Mouse (Mus musculus) spleen, adult 2 months (tissue): ENCODE results near the gene Rab6b. TPM values are rescaled to one million over a fixed set of nuclear protein-coding genes. Genes with fewer than 3 reads are reported as not detected.
A peak's percentile ranks its signal among the peaks of the same experiment; 100 is the strongest.

Experiments used
- DNase-seq, 2 experiments: peaks; one replicate each; pipeline versions ENCODE4 v3.0.0 to v3.0.0-alpha.2; 2012 to 2021; ENCODE audit warnings: low spot score in 2 of 2, low read depth in 1 of 2
- H3K27ac ChIP-seq: fragments of 200-500 bp; 2 replicates; pipeline ENCODE4 v1.5.1; 2012; ENCODE audit warnings: low read length, inconsistent platforms; ENCODE audit not compliant: insufficient read depth
- H3K27me3 ChIP-seq: fragments of 200-500 bp; 2 replicates; pipeline ENCODE4 v1.6.1; 2012; ENCODE audit warnings: mild to moderate bottlenecking, moderate library complexity, low read length, inconsistent platforms; ENCODE audit not compliant: control insufficient read depth, insufficient read depth
- H3K36me3 ChIP-seq: fragments of 200-500 bp; 2 replicates; pipeline ENCODE4 v1.6.1; 2012; ENCODE audit warnings: mild to moderate bottlenecking, low read length, inconsistent platforms; ENCODE audit not compliant: control insufficient read depth, insufficient read depth
- H3K4me1 ChIP-seq: fragments of 200-500 bp; 2 replicates; pipeline ENCODE4 v1.6.1; 2011; ENCODE audit warnings: inconsistent platforms; ENCODE audit not compliant: control insufficient read depth, insufficient read depth, insufficient read length
- H3K4me3 ChIP-seq: fragments of 200-500 bp; 2 replicates; pipeline ENCODE4 v1.5.1; 2011; ENCODE audit warnings: mild to moderate bottlenecking, inconsistent platforms; ENCODE audit not compliant: insufficient read depth, insufficient read length; ENCODE audit errors: extremely low read depth
- CTCF ChIP-seq: fragments of 200-500 bp; IDR thresholded peaks from 2 replicates; pipeline ENCODE4 v1.5.1; 2011; ENCODE audit warnings: mild to moderate bottlenecking, inconsistent platforms; ENCODE audit not compliant: insufficient read depth, insufficient read length, insufficient replicate concordance; ENCODE audit errors: extremely low read depth
- POLR2A ChIP-seq: fragments of 200-500 bp; IDR thresholded peaks from 2 replicates; pipeline ENCODE4 v1.6.1; 2011; ENCODE audit warnings: low read depth, low read length, inconsistent platforms
- WGBS: fragments of 180-500 bp; shearing (Covaris S2); methylation state at CpG from one replicate; pipeline ENCODE4 v1.1.7; 2018; 5-methylcytosine and 5-hydroxymethylcytosine counted together
- polyA plus RNA-seq: library from polyadenylated mRNA; depleted of rRNA; stranded (reverse); fragments of >200 nt; gene quantifications from 2 replicates; pipeline ENCODE4 v1.2.3, GENCODE M21; 2012

Rab6b gene
- polyA plus RNA-seq, 1 experiment, result 1.4 TPM

DNA sequence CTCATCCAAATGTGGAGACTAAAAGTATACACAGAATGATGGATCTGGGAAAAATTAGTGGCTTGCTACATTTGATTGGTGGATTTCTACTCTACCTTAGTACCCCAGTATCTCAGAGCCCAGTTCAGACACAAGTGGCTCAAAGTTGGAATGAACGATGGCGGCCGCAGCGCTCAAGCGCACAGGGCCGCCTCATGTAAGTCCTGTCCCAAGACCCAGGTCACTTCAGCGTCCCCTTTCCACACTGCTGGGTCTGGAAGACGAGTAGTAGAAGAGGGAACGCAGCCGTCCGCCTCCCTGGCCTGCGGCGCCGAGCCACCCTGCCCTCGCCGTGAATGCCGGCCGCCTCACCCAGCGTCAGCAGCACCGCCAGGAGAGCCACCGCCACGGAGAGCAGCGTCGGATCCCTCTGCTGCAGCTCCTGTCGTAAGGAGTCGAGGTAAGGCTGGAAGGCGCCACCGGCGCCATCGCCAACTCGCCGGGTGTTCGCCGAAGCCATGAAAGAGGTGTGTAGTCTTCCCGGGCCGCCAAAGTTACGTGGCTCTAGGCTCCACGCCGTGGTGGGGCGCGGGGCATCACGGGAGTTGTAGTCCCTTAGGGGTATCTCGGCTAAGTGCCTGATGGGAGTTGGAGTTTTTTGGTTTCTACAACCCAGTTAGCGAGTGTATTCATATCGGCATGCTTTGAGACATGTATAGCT is 90.1 kb downstream of the Rab6b start, which contains the start of gene Srprb:
Srprb (minus strand) TSS at position 577 of the 700 bp plus-strand sequence.
- Histone ChIP-seq H3K4me3 (peak within 1 kb of the TSS; percentile 99), H3K27ac (peak within 1 kb of the TSS; percentile 68), H3K36me3 (peaks cover 9% of the 10 kb centered on the region), H3K4me1 (no peaks in the 10 kb centered on the region), H3K27me3 (no peaks in the 10 kb centered on the region)
- WGBS, result under 1% methylated on average over 45 of the region's 45 CpGs
- no peak for TF ChIP-seq CTCF
- no peak for TF ChIP-seq POLR2A
- peak; percentile 75 to 96 for DNase-seq

DNA sequence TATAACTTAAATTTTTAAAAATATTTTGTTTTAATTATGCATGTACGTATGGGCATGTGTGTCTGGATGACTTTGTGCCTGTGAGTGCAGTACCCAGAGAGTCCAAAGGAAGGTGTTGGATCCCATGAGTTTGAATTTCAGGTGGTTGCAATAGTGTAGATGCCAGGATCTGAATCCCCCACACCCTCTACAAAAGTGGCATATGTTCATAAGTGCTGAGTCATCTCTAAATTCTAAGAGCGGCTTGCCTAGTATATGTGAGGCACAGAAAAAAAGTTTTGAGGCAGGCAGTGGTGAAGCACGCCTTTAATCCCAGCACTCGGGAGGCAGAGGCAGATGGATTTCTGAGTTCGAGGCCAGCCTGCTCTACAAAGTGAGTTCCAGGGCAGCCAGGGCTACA is 94.2 kb downstream of the Rab6b start:
- no peak overlapping the region for H3K27ac ChIP-seq
- 87% methylated on average over 5 of the region's 5 CpGs for WGBS
- H3K4me3 ChIP-seq, result no peak overlapping the region
- no peaks in the 10 kb centered on the region for H3K4me1 ChIP-seq
- TF ChIP-seq CTCF (no peak), POLR2A (no peak)
- no peaks in the 10 kb centered on the region; the same call in 1 of the 2 replicates for H3K27me3 ChIP-seq
- DNase-seq, result no peak
- H3K36me3 ChIP-seq, result no peaks in the 10 kb centered on the region

DNA sequence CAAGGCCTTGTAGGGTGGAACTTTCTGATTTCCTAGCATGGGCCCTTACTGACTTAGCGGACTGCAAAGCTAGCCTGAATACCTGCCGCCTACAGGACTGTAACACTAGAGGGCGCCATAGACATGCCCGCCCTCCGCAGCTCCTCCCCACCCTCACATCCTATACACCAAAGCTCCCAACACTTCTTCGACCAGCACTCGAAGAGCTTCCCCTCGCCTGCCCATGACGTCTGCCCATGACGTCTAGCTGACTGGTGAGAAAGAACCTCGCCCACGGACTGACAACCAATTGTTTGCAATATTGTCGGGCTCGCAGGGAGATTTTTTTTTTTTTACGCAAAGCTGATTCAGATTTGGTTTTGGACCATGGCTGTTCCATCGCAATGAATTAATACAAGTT is 96.3 kb downstream of the Rab6b start:
- Histone ChIP-seq H3K27me3 (no peaks in the 10 kb centered on the region; the same call in 1 of the 2 replicates), H3K4me3 (no peak overlapping the region; the same call in 1 of the 2 replicates), H3K27ac (no peak overlapping the region), H3K4me1 (no peaks in the 10 kb centered on the region), H3K36me3 (no peaks in the 10 kb centered on the region)
- WGBS, result 10% methylated on average over 16 of the region's 16 CpGs
- TF ChIP-seq POLR2A, result no peak
- TF ChIP-seq CTCF, result peak; percentile 83
- DNase-seq, result peak; percentile 68 to 77

DNA sequence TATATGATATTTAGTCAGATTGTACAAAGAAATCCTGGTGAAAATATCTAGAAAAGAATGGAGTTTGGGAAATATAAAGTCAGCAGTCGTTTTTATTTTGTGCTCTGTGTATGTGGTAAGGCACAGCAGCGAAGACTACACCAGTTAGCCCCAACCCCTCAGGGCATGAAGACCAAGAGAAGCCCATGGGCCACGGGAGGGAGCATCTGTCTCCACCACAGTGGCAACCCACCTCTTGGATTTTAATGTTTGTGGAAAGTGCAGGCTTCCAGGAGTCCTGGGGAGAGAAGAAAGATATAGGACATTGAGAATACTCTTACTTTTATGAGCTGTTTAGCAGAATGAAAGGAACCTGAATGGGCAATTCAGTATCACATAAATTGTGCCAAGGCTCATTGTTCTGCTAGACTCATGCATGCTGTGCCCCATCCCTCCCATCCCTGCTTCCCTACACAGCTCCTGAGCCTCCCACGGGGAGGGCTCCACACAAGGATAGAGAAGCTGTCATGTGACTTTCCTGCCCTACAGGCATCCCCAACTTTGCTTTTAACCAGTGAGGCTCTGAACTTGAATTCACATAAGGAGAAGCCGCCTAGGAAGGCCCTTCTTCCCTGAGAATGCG is 97.3 kb downstream of the Rab6b start:
- H3K27ac ChIP-seq, result no peak overlapping the region
- no peaks in the 10 kb centered on the region for H3K4me1 ChIP-seq
- WGBS, result 76% methylated on average over 6 of the region's 6 CpGs
- no peak for DNase-seq
- H3K27me3 ChIP-seq, result no peaks in the 10 kb centered on the region; the same call in 1 of the 2 replicates
- no peaks in the 10 kb centered on the region for H3K36me3 ChIP-seq
- TF ChIP-seq CTCF, result no peak
- TF ChIP-seq POLR2A, result no peak
- H3K4me3 ChIP-seq, result no peak overlapping the region

GRCm38 (mm10) chr9:103212654-103213420 is 101.2 kb downstream of the Rab6b start:
- Histone ChIP-seq H3K36me3 (no peaks in the 10 kb centered on the region), H3K4me3 (no peak overlapping the region), H3K4me1 (no peaks in the 10 kb centered on the region), H3K27ac (no peak overlapping the region), H3K27me3 (no peaks in the 10 kb centered on the region)
- 86% methylated on average over 28 of the region's 28 CpGs for WGBS
- no peak for TF ChIP-seq CTCF
- TF ChIP-seq POLR2A, result no peak
- DNase-seq, result no peak

DNA sequence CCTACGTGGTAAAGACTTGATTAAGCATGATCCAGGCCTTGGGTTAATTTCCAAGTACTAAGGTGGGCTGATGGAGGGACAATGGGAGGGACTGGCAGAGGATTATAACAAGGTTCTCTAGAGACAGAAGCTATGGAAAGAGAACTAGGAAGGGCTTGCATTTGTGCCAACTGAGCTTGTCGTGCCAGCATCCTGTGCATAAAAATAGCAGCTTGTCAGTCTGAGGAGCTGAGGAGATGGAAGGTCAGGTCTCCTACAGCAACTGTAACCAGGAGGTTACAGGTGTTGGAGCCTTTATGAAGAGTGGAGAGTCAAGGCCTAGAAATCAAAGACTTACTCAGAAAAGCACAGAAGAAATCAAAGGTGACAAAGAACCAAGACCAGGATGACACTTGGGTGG is 102.0 kb downstream of the Rab6b start:
- 52% methylated on average over 2 of the region's 2 CpGs for WGBS
- TF ChIP-seq CTCF (no peak), POLR2A (no peak)

More for the DNA sequence above, 102.0 kb downstream of the Rab6b start:
- Histone ChIP-seq H3K4me1 (no peaks in the 10 kb centered on the region), H3K36me3 (no peaks in the 10 kb centered on the region), H3K4me3 (no peak overlapping the region), H3K27me3 (no peaks in the 10 kb centered on the region), H3K27ac (no peak overlapping the region)
- no peak for DNase-seq
